Mouse (Mus musculus): Measurements from ENCODE around the gene Ptrh1. TPM values are rescaled to one million over a fixed set of nuclear protein-coding genes. Genes with fewer than 3 reads are reported as not detected.

The Ptrh1 gene
- total and polyA plus RNA-seq, 3 experiments = 2.2 to 4.2 (median 2.4) TPM

- 52% methylated on average over 6 of the region's 6 CpGs for WGBS
- no peak for DNase-seq
- no peaks in the 10 kb centered on the region for H3K36me3 ChIP-seq (ENCODE audit: control insufficient read depth, insufficient read depth, low read length)
- H3K79me2 ChIP-seq (replicated peaks; ENCODE audit: control insufficient read depth, insufficient read depth, low read length) = no peaks in the 10 kb centered on the region
- no peak for TF ChIP-seq EP300 (IDR thresholded peaks at IDR 0.05; ENCODE audit: insufficient read depth, low read depth, low read length)
- peak; percentile 72 for TF ChIP-seq CTCF (IDR thresholded peaks at IDR 0.05)
- TF ChIP-seq POLR2A (IDR thresholded peaks at IDR 0.05; ENCODE audit: insufficient read depth, low read depth, low read length) = no peak
- no peak overlapping the region for H3K9ac ChIP-seq (ENCODE audit: low read depth, low read length)
- H3K4me1 ChIP-seq (ENCODE audit: control insufficient read depth, insufficient read depth, low read length) = peaks cover 3% of the 10 kb centered on the region
- intact Hi-C loops (cut with DNase I) = loop anchor here (5.0 kb wide), 1 partner anchor 140 kb away; no protein-coding TSS in a partner anchor
- no peak overlapping the region for H3K4me3 ChIP-seq
- no peaks in the 10 kb centered on the region for H3K27me3 ChIP-seq (ENCODE audit: control insufficient read depth, insufficient read depth, low read length)
- no peak overlapping the region for H3K27ac ChIP-seq
Measured at GRCm38 (mm10) chr2:32787176-32787575, 11.6 kb downstream of the Ptrh1 start.

- H3K79me2 ChIP-seq (replicated peaks; ENCODE audit: control insufficient read depth, insufficient read depth, low read length) = no peaks in the 10 kb centered on the region
- DNase-seq = no peak
- WGBS = 60% methylated on average over 2 of the region's 2 CpGs
- TF ChIP-seq EP300 (IDR thresholded peaks at IDR 0.05; ENCODE audit: insufficient read depth, low read depth, low read length) = no peak
- TF ChIP-seq CTCF (IDR thresholded peaks at IDR 0.05) = no peak
- TF ChIP-seq POLR2A (IDR thresholded peaks at IDR 0.05; ENCODE audit: insufficient read depth, low read depth, low read length) = no peak
- H3K36me3 ChIP-seq (ENCODE audit: control insufficient read depth, insufficient read depth, low read length) = no peaks in the 10 kb centered on the region
- no peaks in the 10 kb centered on the region for H3K27me3 ChIP-seq (ENCODE audit: control insufficient read depth, insufficient read depth, low read length)
- no peak overlapping the region for H3K4me3 ChIP-seq
- H3K27ac ChIP-seq = no peak overlapping the region
- intact Hi-C loops (cut with DNase I) = loop anchor here (5.0 kb wide), 1 partner anchor 139 kb away; no protein-coding TSS in a partner anchor
- H3K9ac ChIP-seq (ENCODE audit: low read depth, low read length) = no peak overlapping the region
- peaks cover 3% of the 10 kb centered on the region for H3K4me1 ChIP-seq (ENCODE audit: control insufficient read depth, insufficient read depth, low read length)
Measured at GRCm38 (mm10) chr2:32788581-32788980, 13.0 kb downstream of the Ptrh1 start.

GRCm38 (mm10) chr2:32791297-32791696, 15.7 kb downstream of the Ptrh1 start:
- peak; percentile 73 to 79 for DNase-seq
- intact Hi-C loops (cut with DNase I) = no loop called here
- WGBS = 50% methylated on average over 6 of the region's 6 CpGs
- no peaks in the 10 kb centered on the region for H3K79me2 ChIP-seq (replicated peaks; ENCODE audit: control insufficient read depth, insufficient read depth, low read length)
- H3K9ac ChIP-seq (ENCODE audit: low read depth, low read length) = no peak overlapping the region
- H3K27ac ChIP-seq = no peak overlapping the region
- H3K36me3 ChIP-seq (ENCODE audit: control insufficient read depth, insufficient read depth, low read length) = no peaks in the 10 kb centered on the region
- H3K27me3 ChIP-seq (ENCODE audit: control insufficient read depth, insufficient read depth, low read length) = no peaks in the 10 kb centered on the region
- H3K4me3 ChIP-seq = no peak overlapping the region
- 0 out of 2 replicates have a peak, but pooled peaks have one; percentile 14 for TF ChIP-seq EP300 (IDR thresholded peaks at IDR 0.05; ENCODE audit: insufficient read depth, low read depth, low read length)
- TF ChIP-seq POLR2A (IDR thresholded peaks at IDR 0.05; ENCODE audit: insufficient read depth, low read depth, low read length) = no peak
- TF ChIP-seq CTCF (IDR thresholded peaks at IDR 0.05) = no peak
- H3K4me1 ChIP-seq (ENCODE audit: control insufficient read depth, insufficient read depth, low read length) = peaks cover 3% of the 10 kb centered on the region

- peaks cover 3% of the 10 kb centered on the region for H3K4me1 ChIP-seq (ENCODE audit: control insufficient read depth, insufficient read depth, low read length)
- WGBS = 88% methylated on average over 13 of the region's 13 CpGs
- H3K9ac ChIP-seq (ENCODE audit: low read depth, low read length) = no peak overlapping the region
- H3K4me3 ChIP-seq = no peak overlapping the region
- TF ChIP-seq POLR2A (IDR thresholded peaks at IDR 0.05; ENCODE audit: insufficient read depth, low read depth, low read length) (no peak), EP300 (IDR thresholded peaks at IDR 0.05; ENCODE audit: insufficient read depth, low read depth, low read length) (no peak), CTCF (IDR thresholded peaks at IDR 0.05) (no peak)
- no peaks in the 10 kb centered on the region for H3K36me3 ChIP-seq (ENCODE audit: control insufficient read depth, insufficient read depth, low read length)
- intact Hi-C loops (cut with DNase I) = no loop called here
- H3K27me3 ChIP-seq (ENCODE audit: control insufficient read depth, insufficient read depth, low read length) = no peaks in the 10 kb centered on the region
- DNase-seq = no peak
- H3K79me2 ChIP-seq (replicated peaks; ENCODE audit: control insufficient read depth, insufficient read depth, low read length) = no peaks in the 10 kb centered on the region
- no peak overlapping the region for H3K27ac ChIP-seq
Measured at GRCm38 (mm10) chr2:32795748-32796418, 20.3 kb downstream of the Ptrh1 start.

GRCm38 (mm10) chr2:32798251-32798962, 22.8 kb downstream of the Ptrh1 start:
- no peaks in the 10 kb centered on the region for H3K79me2 ChIP-seq (replicated peaks; ENCODE audit: control insufficient read depth, insufficient read depth, low read length)
- TF ChIP-seq POLR2A (IDR thresholded peaks at IDR 0.05; ENCODE audit: insufficient read depth, low read depth, low read length) (no peak), CTCF (IDR thresholded peaks at IDR 0.05) (no peak), EP300 (IDR thresholded peaks at IDR 0.05; ENCODE audit: insufficient read depth, low read depth, low read length) (no peak)
- 63% methylated on average over 10 of the region's 10 CpGs for WGBS
- peaks cover 3% of the 10 kb centered on the region for H3K4me1 ChIP-seq (ENCODE audit: control insufficient read depth, insufficient read depth, low read length)
- no peaks in the 10 kb centered on the region for H3K36me3 ChIP-seq (ENCODE audit: control insufficient read depth, insufficient read depth, low read length)
- intact Hi-C loops (cut with DNase I) = no loop called here
- H3K9ac ChIP-seq (ENCODE audit: low read depth, low read length) = no peak overlapping the region
- no peak overlapping the region for H3K4me3 ChIP-seq
- no peak overlapping the region for H3K27ac ChIP-seq
- no peaks in the 10 kb centered on the region for H3K27me3 ChIP-seq (ENCODE audit: control insufficient read depth, insufficient read depth, low read length)
- no peak for DNase-seq
